Mouse (Mus musculus): ENCODE results near the gene Slc7a4. TPM values are rescaled to one million over a fixed set of nuclear protein-coding genes. Genes with fewer than 3 reads are reported as not detected.
"Not testable (repeated sequence)": the region's sequence is repeated elsewhere in the genome, so short reads cannot be mapped to it uniquely, and the experiment has no call there.

Slc7a4 gene
- total RNA-seq, 2 experiments from 2014 or later: 75.7 to 77.6 TPM

DNA sequence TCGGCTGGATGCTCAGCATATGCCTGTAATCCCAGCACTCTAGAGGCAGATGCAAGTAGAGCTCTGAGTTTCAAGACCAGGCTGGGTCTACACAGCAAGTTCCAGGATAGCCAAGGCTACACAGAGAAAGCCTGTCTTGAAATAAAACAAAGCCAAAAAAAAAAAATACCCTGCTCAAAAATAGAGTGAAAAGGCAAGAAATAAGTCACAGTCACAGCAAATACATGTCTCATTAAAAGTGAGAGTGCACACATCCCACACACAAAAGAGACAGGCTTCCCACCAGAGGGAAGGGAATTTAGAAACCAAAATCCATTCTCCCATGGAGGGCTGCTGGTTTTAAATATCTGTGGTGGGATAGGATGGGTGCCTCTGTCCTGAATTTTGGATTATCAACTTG lies 19.4 kb downstream of the Slc7a4 start:
- no peak for DNase-seq (ENCODE audit: low spot score in 2 of 2)

GRCm38 (mm10) chr16:17561751-17562208 lies 21.2 kb downstream of the Slc7a4 start, which contains the start of gene P2rx6:
P2rx6 (plus strand) TSS chr16:17561885.
- peak in 1 of 2 experiments; percentile 44 for DNase-seq (ENCODE audit: low spot score in 2 of 2)

DNA sequence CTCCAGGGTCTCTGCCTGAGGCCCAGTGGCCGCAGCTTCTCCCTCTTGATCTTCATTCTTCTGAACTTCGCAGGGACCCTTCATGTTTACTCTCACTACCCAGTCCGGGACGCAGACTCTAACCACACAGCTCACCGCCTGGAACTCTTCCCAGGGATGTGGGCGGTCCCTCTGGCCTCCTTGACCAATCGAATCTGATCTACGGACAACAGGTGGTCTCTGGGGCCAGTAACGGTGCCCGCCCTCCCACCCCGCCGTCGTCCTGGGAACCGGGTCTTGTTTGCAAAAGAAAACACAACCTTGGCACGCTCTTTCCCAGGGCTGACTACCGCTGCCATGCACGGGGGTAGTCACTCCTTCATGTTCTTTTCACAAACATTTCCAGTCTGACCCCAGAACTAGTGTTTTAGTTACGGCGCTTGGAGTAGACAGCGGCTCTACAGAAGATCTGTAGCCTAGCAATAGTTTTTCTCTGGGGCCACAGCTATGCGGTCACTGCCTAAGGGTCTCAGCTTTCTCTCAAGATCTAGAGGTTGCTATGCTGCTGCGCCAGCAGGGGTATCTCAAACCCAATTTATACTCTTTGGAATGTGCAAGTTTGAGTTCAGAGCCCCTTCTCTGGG lies 21.8 kb downstream of the Slc7a4 start, which contains the start of gene Lrrc74b:
Lrrc74b (minus strand) TSS at position 120 of the 623 bp plus-strand sequence.
- peak; percentile 60 to 65 for DNase-seq (ENCODE audit: low spot score in 2 of 2)

GRCm38 (mm10) chr16:17559396-17560027 lies 23.5 kb downstream of the Slc7a4 start:
- no peak for DNase-seq (ENCODE audit: low spot score in 2 of 2)

DNA sequence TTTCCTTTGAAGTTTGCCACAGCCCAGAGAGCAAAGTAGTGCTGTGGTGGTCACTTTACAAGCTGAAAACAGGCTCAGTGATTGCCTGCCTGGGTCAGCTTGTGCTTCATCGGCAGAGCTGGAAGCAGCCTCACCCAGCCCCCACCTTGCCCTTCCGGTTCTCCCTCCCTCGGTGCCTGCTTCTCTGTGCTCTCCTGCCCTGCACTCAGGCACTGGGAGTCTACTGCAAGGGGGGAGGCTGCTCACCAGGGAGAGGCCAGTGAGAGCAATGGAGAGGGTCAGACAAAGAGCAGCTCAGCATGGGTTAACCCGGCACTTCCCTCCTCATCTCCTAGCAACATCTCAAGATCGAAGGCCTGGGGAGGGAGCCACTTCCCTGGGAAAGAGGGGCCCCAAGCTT lies 24.2 kb downstream of the Slc7a4 start:
- DNase-seq (ENCODE audit: low spot score in 2 of 2): no peak

- peak; percentile 79 to 84 for DNase-seq (ENCODE audit: low spot score in 2 of 2)
These were observed 25.0 kb downstream of the Slc7a4 start for GRCm38 (mm10) chr16:17557947-17558480.

DNA sequence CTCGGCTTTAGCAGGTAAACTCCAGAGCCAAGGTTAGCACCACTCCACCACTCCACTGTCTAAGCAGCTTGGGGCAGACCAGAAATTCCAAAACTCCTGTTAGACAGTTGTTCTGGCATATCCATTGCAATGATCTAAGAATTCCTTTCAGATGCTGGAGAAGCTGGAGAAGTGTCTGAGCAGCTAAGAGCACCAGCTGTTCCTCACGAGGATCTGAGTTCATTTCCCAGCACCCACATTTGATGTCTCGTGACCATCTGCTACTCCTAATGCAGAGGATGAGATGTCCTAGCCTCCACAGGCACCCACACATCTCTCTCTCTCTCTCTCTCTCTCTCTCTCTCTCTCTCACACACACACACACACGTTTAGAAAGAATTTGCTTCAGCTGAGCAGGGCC lies 26.1 kb downstream of the Slc7a4 start:
- DNase-seq (ENCODE audit: low spot score in 2 of 2): no peak

GRCm38 (mm10) chr16:17556180-17556579 lies 26.8 kb downstream of the Slc7a4 start:
- no peak for DNase-seq (ENCODE audit: low spot score in 2 of 2)

DNA sequence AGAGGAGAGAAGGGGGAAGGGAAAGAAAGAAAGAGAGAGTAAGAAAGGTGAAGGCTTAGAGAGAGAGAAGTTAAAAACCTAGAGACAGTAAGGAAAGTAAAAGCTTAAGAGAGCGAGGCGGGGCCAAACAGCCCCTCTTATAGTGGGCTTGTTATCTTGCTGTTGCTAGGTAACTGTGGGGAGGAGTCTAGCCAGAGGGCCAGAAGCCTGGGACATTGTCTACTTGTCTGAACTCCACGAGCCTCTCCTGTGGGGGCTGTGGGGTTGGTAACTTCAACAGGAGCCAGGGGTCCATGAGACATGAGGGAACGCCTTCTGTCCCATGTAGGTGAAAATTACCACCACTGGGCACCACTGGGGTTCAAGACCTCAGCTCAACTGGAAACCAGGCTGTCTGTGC lies 28.3 kb downstream of the Slc7a4 start:
- not testable (repeated sequence) for DNase-seq (ENCODE audit: low spot score in 2 of 2)

DNA sequence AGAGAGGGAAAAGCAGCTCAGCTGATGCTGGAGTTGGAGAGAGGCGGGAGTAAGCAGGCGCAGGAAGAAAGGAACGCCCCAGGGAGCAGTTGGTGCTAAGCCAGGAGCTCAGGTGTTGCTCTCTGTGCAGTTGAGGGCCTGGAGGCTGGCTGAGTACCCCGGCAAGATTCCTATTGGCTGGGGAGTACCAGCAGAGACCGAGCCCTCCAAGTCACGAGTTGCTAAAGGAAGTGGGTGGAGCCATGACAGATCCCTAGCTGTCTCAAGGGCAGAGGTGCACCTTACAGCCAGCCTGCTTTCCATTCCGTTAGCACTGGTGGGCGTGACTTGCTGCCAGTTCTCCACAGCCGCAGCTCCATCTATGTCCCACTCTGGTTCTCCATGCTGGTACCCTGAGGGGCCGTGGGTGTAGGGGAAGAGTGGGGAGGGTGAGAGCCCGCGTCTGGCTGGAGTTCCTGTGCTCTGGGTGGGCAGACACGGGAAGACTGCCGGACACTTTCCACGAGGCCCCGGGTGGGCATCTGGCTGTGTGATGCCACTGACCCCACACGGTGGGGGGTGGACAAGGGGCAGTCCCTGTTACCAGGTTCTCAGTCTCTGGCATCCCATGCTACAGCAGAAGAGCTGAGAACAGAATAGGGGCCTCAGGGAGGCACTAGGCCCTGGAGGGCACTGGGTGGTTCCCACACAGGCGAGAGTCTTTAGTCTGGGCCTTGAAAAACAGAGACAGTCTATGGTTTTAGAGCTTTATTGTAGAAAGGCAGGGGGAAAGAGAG lies 28.9 kb downstream of the Slc7a4 start:
- DNase-seq (ENCODE audit: low spot score in 2 of 2): no peak

DNA sequence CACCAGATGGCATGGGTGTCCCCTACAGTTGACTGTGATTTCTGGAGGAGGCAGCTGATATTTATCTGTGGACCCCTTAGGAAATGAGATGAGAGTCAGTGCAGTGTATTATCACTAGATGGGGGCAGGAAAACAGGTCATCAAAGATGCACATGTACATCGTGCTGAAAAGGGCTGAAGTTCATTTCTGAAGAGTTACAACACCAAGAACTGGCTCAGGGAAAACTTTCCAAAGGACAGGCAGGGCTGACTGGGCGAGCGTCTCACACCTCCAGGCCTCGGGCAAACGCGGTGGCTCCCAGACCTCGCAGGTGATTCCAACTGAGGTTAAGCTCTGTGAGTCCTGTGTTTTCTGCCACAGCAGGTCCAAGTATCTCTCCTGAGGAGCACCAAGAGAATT lies 30.2 kb downstream of the Slc7a4 start:
- no peak for DNase-seq (ENCODE audit: low spot score in 2 of 2)

DNA sequence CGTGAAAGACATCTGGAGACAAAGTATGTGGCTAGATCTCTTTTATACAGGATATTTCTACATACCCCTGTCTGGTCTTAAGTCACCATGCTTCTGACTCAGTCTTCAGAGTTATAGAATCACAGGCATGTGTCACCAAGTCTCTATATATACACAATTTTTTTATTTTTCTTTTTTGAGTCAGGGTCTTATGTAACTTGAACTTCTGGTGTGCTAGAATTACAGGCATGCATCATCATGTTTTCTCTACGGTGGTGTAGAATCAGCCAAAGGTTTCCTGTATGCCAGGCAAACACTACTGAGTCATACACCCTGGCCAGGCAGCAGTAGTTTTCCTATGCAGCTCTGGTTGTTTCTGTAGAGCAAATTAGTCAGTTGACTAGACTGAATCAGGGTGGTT lies 40.4 kb downstream of the Slc7a4 start:
- DNase-seq (ENCODE audit: low spot score in 2 of 2): no peak

DNA sequence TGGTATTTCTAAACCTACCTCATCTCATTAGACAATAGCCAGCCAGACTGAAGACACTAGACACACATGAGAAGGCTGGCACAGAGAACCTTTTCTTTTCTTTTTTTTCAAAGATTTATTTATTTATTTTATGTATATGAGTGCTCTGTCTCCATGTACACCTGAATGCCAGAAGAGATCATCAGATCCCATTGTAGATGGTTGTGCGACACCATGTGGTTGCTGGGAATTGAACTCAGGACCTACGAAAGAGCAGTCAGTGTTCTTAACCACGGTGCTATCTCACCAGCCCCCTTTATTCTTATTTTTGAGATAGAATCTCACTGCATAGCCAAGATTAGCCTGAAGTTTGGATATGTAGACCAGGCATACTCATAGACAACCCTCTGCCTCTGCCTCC lies 46.4 kb downstream of the Slc7a4 start:
- DNase-seq (ENCODE audit: low spot score in 2 of 2): no peak

GRCm38 (mm10) chr16:17532676-17533329 lies 50.2 kb downstream of the Slc7a4 start:
- DNase-seq (ENCODE audit: low spot score in 2 of 2): no peak

DNA sequence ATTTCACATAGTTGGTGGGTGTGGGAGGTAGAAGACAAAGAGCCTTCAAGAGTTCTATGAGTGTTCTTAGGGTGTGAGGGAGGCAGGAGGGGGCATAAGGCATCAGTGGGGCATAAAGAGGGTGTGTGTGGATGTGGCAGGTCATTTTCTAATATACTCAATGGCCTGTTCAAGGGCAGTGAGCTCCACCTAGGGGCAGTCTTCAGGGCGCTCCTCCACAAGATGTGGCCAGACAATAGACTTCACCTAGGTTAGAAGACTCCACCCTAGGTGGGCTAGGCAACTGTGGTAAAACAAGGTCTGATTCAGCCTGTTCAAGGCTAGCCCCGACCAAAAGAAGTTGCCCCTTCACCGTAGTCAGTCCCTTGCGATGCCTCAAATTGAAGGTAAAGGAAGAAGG lies 50.7 kb downstream of the Slc7a4 start:
- no peak for DNase-seq (ENCODE audit: low spot score in 2 of 2)

DNA sequence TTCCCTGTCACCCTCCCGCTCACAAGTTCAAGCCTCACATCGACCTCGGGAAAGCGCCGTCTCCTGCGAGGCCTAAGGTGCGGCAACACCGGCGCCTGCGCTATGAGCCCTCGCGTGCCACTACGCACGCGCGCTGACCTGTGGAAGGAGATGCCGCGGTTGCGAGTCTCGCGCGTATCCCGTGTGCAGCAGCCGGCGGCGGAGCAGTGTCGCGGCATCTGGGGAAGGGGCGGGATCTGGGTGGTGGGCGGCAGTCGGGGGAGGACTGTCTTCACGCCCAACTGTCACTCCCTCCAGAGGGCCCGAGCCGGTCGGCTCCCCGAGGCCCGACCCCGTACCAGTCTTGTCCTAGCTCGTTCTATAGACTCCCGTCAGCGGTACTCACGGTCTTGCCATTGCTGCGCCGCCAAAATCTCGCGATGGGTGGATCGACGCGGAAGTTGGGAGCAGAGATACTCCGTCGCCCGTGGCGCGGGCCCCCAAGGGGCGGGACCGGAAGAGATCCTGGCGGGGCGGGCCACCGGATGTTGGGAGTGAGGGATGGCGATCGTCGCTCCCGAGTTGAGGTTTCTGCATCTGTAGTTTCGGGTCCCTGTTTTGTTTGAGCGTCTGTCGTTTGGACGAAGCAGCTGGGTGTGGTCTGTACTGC lies 52.2 kb downstream of the Slc7a4 start, which contains the start of gene Thap7:
Thap7 (minus strand) TSS at position 497 of the 649 bp plus-strand sequence.
- DNase-seq (ENCODE audit: low spot score in 2 of 2): peak; percentile 96

DNA sequence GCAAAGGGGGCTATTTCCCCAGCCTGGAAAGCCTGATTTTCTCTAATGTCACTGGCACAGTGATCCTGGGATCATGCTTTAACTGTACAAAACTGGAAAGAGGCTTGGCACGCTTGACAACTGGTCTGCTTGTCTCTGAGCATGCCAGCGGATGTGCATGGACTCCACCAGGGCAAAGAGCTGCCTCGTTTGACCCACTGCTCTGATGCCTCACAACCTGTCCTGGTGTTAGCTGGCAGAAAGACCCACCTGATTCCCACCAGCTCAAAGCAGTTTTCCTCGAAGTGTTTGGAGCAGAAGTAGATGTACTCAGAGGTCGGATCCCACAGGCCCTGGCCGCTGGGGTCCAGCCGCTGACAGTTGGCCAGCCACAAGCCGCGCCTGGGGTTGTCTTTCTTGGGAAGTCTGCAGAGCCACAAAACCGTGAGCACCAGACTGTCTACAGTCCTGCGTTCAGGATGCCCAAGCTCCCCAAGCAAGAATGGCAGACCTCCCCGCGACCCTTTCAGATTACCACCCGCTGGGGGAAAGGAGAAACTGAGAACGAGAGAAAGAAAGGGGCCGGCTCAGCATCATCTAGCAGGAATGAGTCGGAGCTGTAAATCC lies 52.9 kb downstream of the Slc7a4 start:
- no peak for DNase-seq (ENCODE audit: low spot score in 2 of 2)

DNA sequence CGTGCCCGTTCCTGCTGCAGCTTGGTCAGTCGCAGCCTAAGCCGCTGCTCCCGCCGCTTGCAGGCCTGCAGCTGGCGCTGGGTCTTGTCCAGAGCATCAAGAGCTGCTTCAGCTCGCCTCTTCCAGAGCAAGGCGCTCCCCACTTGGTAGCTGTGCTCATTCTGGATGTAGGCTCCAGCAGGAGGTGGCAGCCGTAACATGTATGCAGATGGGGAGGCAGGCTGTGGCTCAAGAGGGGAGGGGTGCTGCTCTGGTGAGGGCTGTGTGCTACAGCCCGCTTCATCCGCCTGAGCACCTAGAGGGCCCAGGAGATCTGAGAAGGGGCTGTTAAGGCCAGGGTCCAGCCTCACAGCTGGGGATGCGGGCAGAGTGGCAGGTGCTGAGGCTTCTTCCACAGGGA lies 54.7 kb downstream of the Slc7a4 start:
- no peak for DNase-seq (ENCODE audit: low spot score in 2 of 2)

GRCm38 (mm10) chr16:17527606-17528005 lies 55.4 kb downstream of the Slc7a4 start:
- DNase-seq (ENCODE audit: low spot score in 2 of 2): no peak

DNA sequence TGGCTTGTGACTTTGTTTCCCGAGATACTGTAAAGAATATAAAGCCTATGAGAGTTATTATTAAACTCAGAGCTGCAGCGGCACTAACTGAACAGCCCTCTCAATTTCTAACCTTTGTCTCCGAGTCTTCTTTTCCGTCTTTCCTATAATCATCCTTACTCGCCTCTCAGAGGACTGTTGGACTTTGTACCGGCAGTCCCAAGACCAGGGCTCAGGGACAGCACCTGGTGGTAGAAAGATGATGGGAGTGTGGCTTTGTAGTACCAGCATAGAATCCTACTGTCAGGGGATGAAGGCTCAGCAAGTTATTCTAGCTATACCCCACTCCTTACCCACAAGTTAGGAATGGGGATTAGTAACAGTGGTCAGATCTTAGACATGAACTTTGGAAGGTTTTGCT lies 56.8 kb downstream of the Slc7a4 start:
- no peak for DNase-seq (ENCODE audit: low spot score in 2 of 2)

Measured in layer of hippocampus, postnatal 10 days (tissue).